Mouse (Mus musculus): ENCODE results near the gene Ppp1r11.

GRCm38 (mm10) chr17:36900001-36900400 lies 51.5 kb downstream of the Ppp1r11 start:
- TF ChIP-seq CTCF (conservative IDR thresholded peaks at IDR 0.05; ENCODE audit: insufficient read depth, insufficient read length, low read depth, low read length) (no peak), POLR2A (IDR thresholded peaks at IDR 0.05; ENCODE audit: low read depth, low read length) (no peak)
